Mouse (Mus musculus): ENCODE data around the gene Wwc1.

Wwc1 gene

DNA sequence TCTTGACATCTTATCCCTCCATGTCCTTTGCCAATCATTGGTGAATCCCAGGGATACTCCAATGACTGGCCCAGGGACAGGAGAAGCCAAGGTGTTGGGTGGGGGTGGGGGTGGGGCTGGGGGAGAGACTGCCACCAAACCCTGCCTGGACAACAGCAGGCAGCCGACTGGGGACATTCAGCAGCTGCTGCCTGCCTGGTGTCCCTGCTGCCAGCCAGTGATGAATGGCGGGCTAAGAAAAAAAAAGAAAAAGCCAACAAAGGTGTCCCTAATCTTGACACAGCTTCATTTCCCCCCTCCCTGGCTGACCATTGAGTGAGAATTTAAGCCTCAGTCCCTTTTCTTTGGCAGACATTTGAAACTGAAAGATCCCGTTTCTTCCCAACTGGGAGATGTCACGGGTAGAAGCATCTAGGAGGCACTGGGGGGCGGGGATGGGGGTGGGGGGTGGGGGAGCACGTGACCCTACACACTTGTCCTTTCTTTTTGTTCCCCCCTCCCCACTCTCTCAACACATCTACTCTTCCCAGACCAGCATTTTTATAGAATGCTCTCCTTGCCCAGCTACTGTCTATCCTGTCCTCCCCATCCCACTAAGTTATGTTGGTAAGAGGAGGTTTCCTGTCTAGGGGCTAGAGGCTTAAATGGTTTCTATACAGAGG is 7.9 kb downstream of the Wwc1 start:
- DNase-seq: no peak

- DNase-seq: no peak
Observed at GRCm38 (mm10) chr11:35970806-35971705, 9.3 kb downstream of the Wwc1 start.

GRCm38 (mm10) chr11:35968291-35968690 is 12.0 kb downstream of the Wwc1 start:
- DNase-seq: no peak

DNA sequence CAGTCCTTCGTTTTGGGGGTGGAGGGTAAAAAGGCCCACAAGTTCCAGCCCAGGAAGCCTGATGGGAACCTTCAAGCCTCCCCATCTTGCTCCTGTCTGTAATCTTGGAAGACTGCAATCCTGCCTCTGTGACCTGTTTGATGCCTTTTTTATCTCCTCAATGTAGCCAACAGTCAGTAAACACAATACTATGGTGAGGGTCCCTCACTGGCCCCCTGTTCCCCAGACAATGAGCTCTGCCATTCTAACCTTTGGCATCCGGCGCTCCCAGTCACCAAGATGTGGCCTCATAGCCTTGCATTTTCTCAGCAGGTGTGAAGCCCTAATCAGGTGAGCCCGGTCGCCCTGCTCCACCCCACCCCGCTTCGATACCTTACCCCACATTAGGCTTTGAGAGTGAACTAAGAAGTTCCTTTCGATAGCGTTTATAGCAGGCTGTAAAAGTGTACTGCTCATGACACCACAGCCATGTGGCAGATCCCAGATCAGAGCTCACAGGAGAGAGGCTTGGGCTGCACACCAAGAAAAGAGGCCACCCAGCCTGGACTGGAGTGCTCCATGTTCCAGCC is 16.3 kb downstream of the Wwc1 start:
- no peak for DNase-seq

DNA sequence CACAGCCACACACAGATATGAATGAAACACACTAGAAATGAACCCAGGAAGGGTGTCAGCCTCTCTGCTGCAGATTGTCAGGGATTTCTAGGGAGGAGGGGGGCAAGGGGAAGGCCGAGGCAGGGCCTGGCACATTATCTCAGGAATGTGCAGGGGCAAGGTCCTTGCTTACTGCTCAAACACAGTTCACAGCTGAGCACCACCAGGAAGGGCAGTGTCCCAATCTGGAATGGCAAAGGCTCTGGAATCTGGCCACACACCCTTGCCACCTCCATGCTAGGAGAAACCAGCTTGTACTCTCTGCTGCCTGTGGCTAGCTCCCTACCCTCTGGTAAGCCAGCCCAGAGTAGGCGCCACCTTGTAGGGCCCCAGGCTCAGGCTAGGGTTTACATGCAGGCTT is 16.8 kb downstream of the Wwc1 start:
- DNase-seq: no peak

GRCm38 (mm10) chr11:35962431-35962830 is 17.9 kb downstream of the Wwc1 start:
- no peak for DNase-seq

DNA sequence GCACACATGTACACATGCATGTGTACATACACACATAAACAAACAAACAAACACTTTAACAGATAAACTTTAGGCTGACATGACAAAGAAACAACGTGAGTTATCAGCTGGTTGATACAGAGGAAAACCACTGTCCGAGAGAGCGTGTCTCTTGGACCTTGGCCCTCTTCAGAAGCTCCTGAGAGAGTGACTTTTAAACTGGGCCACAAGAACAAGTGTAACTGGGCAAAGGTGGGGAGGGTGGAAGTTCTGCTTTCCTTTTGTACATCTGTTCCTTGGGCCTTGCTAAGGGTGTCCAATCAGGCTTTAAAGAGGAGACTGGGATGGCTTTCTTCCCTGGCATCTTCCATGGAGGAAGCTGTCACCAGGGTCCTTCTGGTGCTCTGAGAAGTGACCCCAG is 21.1 kb downstream of the Wwc1 start:
- DNase-seq: no peak

DNA sequence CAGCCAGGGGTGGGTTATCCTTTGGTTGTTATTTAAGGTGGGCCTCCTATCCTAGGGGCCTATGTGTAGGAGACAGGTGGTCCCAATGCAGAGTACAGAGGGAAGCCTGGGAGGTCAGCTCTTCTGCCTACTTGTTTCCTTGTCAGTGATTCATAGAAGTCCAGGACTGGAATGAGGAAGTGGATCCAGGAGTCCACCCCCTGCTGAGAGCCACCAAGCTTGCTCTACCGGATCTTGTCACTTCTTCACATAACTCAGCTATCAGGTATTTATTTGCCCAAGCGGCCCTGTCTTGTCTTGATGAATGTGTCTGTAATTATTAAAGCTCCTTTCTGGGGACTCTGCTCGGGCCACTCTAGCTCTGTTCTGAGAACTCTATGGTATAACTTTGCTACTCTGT is 24.8 kb downstream of the Wwc1 start:
- DNase-seq: no peak

- no peak for DNase-seq
Observed at GRCm38 (mm10) chr11:35953179-35953578, 27.1 kb downstream of the Wwc1 start.

- DNase-seq: no peak
Observed at GRCm38 (mm10) chr11:35951727-35952065, 28.6 kb downstream of the Wwc1 start.

DNA sequence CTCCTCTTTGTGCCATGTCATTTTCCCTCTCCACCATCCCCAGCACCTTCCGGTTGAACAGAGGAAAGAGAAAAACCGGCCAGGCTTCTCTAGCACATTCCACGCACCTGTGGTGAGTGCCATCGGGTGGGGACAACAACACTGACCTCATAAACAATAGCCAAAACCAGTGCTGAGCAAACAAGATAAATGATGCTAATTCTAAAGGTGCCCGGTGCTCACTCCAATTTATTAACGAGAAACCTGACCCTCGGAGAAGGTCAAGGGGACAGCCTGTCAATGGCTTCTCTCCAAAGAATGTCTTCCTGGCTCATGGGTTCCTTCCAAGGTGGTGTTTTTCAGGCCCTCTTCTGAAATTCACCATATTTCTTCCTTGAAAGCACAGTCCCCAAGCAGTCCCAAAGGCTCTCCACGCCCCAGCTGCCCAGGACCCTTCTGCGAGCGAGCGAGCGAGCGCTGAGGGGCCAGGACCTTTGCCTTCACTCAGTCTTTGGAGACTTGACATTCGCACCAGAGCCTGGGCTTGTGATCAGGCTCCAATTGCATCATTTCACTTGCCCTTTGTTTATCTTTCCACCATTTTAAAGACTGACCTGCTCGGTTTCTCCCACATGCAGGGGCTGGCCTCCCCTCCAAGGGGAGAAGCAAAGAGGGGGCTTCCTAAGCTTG is 29.1 kb downstream of the Wwc1 start:
- DNase-seq: no peak

DNA sequence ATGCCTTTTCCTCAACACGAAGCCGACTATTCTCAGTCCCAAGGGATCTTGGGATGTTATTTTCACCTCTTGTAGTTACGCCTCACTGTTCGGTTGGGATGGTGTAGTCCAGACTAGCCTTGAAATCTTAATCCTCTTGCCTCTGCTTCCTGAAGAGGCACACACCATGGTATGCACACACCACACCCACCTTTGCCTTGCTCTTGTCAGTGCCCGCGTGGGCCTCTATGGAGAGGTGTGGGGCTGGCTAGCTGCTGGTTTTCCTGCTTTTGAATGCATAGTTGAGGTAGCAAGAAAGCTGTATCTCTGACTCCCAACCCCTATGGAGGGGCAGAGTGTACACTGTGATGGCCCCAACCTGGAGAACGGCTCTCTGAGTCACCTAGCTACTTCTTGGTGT is 29.9 kb downstream of the Wwc1 start:
- DNase-seq: no peak

GRCm38 (mm10) chr11:35950011-35950410 is 30.3 kb downstream of the Wwc1 start:
- DNase-seq: no peak

- DNase-seq: no peak
Observed at GRCm38 (mm10) chr11:35948457-35948881, 31.9 kb downstream of the Wwc1 start.

DNA sequence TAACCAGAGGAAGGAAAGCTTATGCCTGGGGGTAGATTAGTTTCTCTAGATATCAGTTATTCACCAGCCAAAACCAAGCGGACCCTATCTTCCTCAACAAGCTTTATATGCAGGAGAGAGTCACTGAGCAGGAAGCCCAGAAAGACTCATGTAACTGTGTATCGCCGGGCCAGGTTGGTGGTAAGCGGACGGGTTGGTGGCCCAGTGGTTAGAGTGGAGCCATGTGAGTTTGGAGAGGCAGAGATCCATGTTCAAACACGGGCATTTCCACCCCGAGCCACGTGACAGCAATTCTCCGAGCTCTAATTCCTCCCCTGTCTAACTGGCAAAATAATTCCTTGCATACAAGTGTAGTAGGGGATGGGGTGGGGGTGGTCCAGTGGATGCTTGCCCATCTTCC is 32.4 kb downstream of the Wwc1 start:
- no peak for DNase-seq

DNA sequence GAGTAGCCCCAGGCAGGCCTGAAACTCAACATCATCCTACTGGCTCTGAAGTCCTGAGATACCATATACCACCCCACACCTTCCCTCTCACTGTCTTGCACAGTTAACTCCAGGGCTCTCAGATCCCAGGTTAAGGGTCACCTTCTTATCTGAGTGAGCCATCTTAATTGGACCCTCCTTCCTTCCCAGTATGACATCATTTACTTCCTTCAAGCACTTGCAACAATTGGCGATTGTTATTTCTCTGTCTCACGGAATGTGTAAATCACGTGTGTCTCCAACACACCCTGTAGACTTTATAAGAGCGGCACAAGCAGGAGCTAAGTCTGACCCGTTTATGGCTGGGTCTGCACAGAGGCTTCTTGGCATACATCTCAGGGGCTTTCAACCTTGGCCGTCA is 35.1 kb downstream of the Wwc1 start:
- DNase-seq: no peak

DNA sequence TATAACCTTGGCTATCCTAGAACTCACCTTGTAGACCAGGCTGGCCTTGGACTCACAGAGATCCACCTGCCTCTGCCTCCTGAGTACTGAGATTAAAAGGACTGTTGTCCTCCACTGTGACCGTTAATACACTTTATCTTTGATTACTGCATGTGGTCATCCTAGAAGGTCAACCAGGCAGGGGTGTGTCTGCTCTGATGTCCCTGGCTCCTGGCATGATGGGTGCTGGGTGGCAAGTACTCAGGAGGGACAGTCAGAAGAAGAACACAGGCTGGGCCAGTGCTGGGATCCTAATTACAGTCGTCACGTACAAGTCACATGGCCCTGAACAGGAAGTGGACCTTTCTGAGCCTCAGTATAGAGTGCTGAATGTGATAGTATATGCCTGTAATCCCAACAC is 38.7 kb downstream of the Wwc1 start:
- DNase-seq: no peak

DNA sequence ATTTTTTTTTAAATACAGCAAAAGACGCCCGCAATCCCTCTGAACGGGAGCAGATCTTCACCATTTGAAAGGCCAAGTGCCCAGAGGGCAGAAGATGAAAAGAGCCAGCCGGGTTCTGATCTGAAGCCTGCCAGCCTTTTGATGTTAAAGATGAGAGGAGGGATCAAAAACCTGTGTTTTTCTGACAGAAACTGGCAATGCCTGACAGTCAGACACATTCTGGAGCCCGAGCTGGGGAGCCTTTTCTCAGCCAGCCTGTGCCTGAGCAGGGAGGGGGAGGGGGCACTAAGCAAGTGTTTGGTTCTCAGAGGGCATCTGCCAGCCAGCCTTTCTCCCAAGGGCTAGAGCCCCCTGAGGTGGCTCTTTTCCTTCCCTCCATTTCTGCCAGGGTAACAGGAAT is 39.3 kb downstream of the Wwc1 start:
- DNase-seq: peak; percentile 26 to 31

DNA sequence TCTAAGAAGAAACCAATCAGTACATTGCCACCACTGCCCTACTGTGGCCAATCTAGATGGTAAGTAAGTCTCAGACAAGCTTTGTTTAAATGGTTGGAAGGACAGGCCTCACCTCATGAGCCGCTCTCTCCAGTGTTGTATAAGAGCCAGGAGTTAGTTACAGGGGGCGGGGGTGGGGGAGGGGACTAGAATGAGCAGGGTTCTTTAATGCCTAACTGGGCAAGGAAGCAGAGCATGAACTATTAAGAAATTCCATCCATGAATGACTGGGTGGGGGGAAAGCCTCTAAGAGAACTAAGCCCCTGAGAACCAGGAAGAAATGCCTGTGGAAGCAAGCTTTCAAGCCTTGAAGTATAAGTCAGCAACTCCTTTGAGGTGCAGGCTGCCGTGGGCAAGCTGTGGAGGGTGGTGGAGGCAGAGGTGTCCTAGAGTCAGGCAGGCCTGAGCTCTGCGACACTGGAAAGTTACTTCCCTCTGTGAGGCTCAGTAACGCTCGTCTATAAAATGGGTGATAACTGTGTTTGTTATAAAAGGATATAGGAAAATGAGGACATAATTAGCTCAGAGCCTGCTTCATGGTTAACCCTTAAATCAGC is 41.4 kb downstream of the Wwc1 start:
- no peak for DNase-seq

DNA sequence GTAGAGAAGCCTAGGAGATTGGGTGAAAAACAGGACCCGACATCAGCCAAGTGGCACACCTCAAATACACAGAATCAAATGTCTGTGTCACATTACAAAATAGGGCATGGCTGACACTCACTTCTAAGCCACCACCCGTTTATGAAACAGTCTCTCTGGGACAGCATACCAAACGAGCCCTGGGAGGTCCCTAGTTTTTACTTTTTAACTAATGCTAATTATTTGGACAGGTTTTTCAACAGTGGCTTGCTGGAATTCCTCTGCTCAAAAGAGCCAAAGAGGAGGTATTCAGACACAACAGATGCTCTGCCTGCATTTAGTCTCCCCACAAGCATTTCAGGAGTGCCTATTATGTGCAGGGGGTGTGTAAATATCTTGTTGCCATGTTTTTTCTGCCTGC is 44.7 kb downstream of the Wwc1 start:
- DNase-seq: no peak

DNA sequence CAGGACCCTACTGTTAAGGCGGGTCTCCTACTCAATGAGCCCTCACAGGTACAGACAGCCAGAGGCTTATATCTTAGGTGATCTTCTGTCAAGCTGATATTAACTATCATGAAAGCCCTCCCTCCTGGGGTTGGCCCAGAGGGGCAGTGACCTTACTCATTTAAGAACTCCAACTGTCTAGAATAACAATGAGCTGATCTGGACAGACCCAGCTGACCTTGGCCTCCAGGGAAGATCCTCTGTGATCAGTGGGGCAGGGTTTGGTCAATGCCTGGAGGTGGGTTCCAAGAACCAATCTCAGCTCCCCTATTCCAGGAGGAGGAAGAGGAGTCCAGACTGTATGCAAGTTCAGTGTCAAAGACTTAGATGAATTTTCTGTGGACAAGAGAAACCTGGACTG is 45.2 kb downstream of the Wwc1 start:
- DNase-seq: no peak

GRCm38 (mm10) chr11:35933402-35934085 is 46.8 kb downstream of the Wwc1 start:
- DNase-seq: peak; percentile 29 to 36

All from cerebellum, postnatal 14 days (tissue).